Mouse (Mus musculus): ENCODE results near the gene Auts2.

DNA sequence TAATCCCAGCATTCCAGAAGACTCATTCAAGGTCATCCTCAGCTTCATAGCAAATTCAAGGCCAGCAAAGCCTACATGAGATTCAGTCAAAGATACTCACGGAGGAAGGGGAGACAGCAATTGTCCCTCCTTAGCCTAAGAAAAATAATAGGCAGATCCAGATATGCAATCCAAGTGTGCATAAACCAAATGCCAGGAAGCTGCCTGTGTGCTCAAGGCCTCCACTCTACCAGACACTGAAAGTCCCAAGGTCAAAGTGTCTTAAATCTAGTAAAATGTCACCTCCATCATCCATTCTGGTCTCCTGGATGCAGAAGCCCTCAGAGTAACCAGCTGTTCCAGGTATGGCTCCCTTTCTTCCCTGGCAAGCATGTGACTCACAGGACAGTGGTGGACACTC lies 50.4 kb downstream of the Auts2 start:
- TF ChIP-seq CTCF (IDR thresholded peaks at IDR 0.05) (no peak), EP300 (IDR thresholded peaks at IDR 0.05) (no peak)

All from lung, postnatal 0 days (tissue).